Mouse (Mus musculus) limb, embryonic 12.5 days (tissue): ENCODE data around the gene Plvap. TPM values are rescaled to one million over a fixed set of nuclear protein-coding genes. Genes with fewer than 3 reads are reported as not detected.

Experiments
- ATAC-seq: fragments of 200-750 bp; cut with Nextera tagmentation; 2 replicates; pipeline ENCODE4 v1.8.0; 2017; ENCODE audit warnings: low read depth, moderate TSS enrichment; ENCODE audit not compliant: insufficient number of reproducible peaks, insufficient read depth, low FRiP score, low TSS enrichment
- H3K27ac ChIP-seq: fragments of 300-500 bp; sonication (generic); 2 replicates; pipeline ENCODE4 v1.5.1; 2016; ENCODE audit warnings: mild to moderate bottlenecking, moderate library complexity
- H3K27me3 ChIP-seq: fragments of 300-500 bp; sonication (generic); 2 replicates; pipeline ENCODE4 v1.6.1; 2016; ENCODE audit warnings: mild to moderate bottlenecking, moderate library complexity
- H3K36me3 ChIP-seq: fragments of 300-500 bp; sonication (generic); 2 replicates; pipeline ENCODE4 v1.6.1; 2016; ENCODE audit warnings: mild to moderate bottlenecking, moderate library complexity
- H3K4me1 ChIP-seq: fragments of 300-500 bp; sonication (generic); replicated peaks from 2 replicates; pipeline ENCODE4 v1.6.1; 2016
- H3K4me2 ChIP-seq: fragments of 300-500 bp; sonication (generic); 2 replicates; pipeline ENCODE4 v1.6.1; 2016; ENCODE audit warnings: mild to moderate bottlenecking, moderate library complexity
- H3K4me3 ChIP-seq: fragments of 300-500 bp; sonication (generic); replicated peaks from 2 replicates; pipeline ENCODE4 v1.5.1; 2016; ENCODE audit warnings: mild to moderate bottlenecking
- H3K9ac ChIP-seq: fragments of 300-500 bp; sonication (generic); replicated peaks from 2 replicates; pipeline ENCODE4 v1.6.1; 2016; ENCODE audit warnings: mild to moderate bottlenecking, moderate library complexity
- H3K9me3 ChIP-seq: fragments of 300-500 bp; sonication (generic); 2 replicates; pipeline ENCODE4 v1.6.1; 2016; ENCODE audit warnings: mild to moderate bottlenecking, moderate library complexity
- WGBS: fragments of 180-500 bp; shearing (Covaris S2); methylation state at CpG from one replicate; pipeline ENCODE4 v1.1.7; 2016; 5-methylcytosine and 5-hydroxymethylcytosine counted together
- polyA plus RNA-seq: library from polyadenylated mRNA; unstranded; fragments of >200 nt; fragmentation: Nextera tagmentation; extraction: Ambion mirVana; gene quantifications from 2 replicates; pipeline ENCODE4 v1.2.1, GENCODE M21; 2016

Plvap gene
- polyA plus RNA-seq, 1 experiment from 2014 or later = 62.5 TPM

GRCm38 (mm10) chr8:71504349-71504748, 7.2 kb downstream of the Plvap start:
- no peak for ATAC-seq
- peaks cover 42% of the 10 kb centered on the region for H3K27me3 ChIP-seq
- WGBS = 78% methylated on average over 4 of the region's 4 CpGs

GRCm38 (mm10) chr8:71498816-71499690, 12.5 kb downstream of the Plvap start:
- peak overlapping the region; percentile 74; the same call in 1 of the 2 replicates for H3K27ac ChIP-seq
- peaks cover 3% of the 10 kb centered on the region; the same call in 1 of the 2 replicates for H3K36me3 ChIP-seq
- no peaks in the 10 kb centered on the region for H3K27me3 ChIP-seq
- ATAC-seq = no peak
- peak overlapping the region; percentile 38 for H3K4me2 ChIP-seq
- 0 out of 2 replicates have a peak overlapping the region, but pooled peaks have one; percentile 19 for H3K9ac ChIP-seq
- H3K4me3 ChIP-seq = no peak overlapping the region
- whole genome bisulfite sequencing = 18% methylated on average over 16 of the region's 16 CpGs
- no peaks in the 10 kb centered on the region for H3K9me3 ChIP-seq
- peaks cover 27% of the 10 kb centered on the region for H3K4me1 ChIP-seq

More at GRCm38 (mm10) chr8:71504349-71504748, 7.2 kb downstream of the Plvap start:
- no peak overlapping the region for H3K4me2 ChIP-seq
- no peaks in the 10 kb centered on the region for H3K36me3 ChIP-seq
- H3K9ac ChIP-seq = no peak overlapping the region
- H3K9me3 ChIP-seq = no peaks in the 10 kb centered on the region
- no peak overlapping the region for H3K27ac ChIP-seq
- no peak overlapping the region for H3K4me3 ChIP-seq
- peaks cover 8% of the 10 kb centered on the region for H3K4me1 ChIP-seq

GRCm38 (mm10) chr8:71497881-71498501, 13.6 kb downstream of the Plvap start:
- H3K9me3 ChIP-seq = no peaks in the 10 kb centered on the region
- H3K4me1 ChIP-seq = peaks cover 27% of the 10 kb centered on the region
- H3K36me3 ChIP-seq = peaks cover 11% of the 10 kb centered on the region; the same call in 1 of the 2 replicates
- no peak overlapping the region for H3K4me3 ChIP-seq
- ATAC-seq = no peak
- no peaks in the 10 kb centered on the region for H3K27me3 ChIP-seq
- H3K9ac ChIP-seq = 0 out of 2 replicates have a peak overlapping the region, but pooled peaks have one; percentile 23
- H3K4me2 ChIP-seq = peak overlapping the region; percentile 38
- H3K27ac ChIP-seq = peak overlapping the region; percentile 74
- 19% methylated on average over 15 of the region's 15 CpGs for WGBS

GRCm38 (mm10) chr8:71497077-71497645, 14.4 kb downstream of the Plvap start:
- H3K4me1 ChIP-seq = peaks cover 27% of the 10 kb centered on the region
- no peak overlapping the region; the same call in 1 of the 2 replicates for H3K9ac ChIP-seq
- 80% methylated on average over 1 of the region's 1 CpGs for WGBS
- no peak for ATAC-seq
- no peak overlapping the region for H3K4me2 ChIP-seq
- no peaks in the 10 kb centered on the region for H3K9me3 ChIP-seq
- peaks cover 19% of the 10 kb centered on the region for H3K36me3 ChIP-seq
- H3K4me3 ChIP-seq = no peak overlapping the region
- H3K27me3 ChIP-seq = no peaks in the 10 kb centered on the region
- H3K27ac ChIP-seq = no peak overlapping the region

- 33% methylated on average over 11 of the region's 11 CpGs for WGBS
- no peak overlapping the region for H3K4me2 ChIP-seq
- H3K9me3 ChIP-seq = no peaks in the 10 kb centered on the region
- no peak overlapping the region for H3K27ac ChIP-seq
- peaks cover 26% of the 10 kb centered on the region for H3K36me3 ChIP-seq
- H3K4me3 ChIP-seq = no peak overlapping the region
- no peaks in the 10 kb centered on the region for H3K27me3 ChIP-seq
- peaks cover 27% of the 10 kb centered on the region for H3K4me1 ChIP-seq
- ATAC-seq = no peak
- H3K9ac ChIP-seq = no peak overlapping the region
These were observed 15.1 kb downstream of the Plvap start for GRCm38 (mm10) chr8:71496481-71496880.

GRCm38 (mm10) chr8:71495811-71496210, 15.7 kb downstream of the Plvap start:
- H3K9me3 ChIP-seq = no peaks in the 10 kb centered on the region
- no peak overlapping the region for H3K4me3 ChIP-seq
- H3K4me2 ChIP-seq = no peak overlapping the region
- H3K9ac ChIP-seq = no peak overlapping the region
- no peak for ATAC-seq
- H3K27ac ChIP-seq = no peak overlapping the region
- H3K4me1 ChIP-seq = peaks cover 27% of the 10 kb centered on the region
- H3K27me3 ChIP-seq = no peaks in the 10 kb centered on the region
- 92% methylated on average over 5 of the region's 5 CpGs for WGBS
- H3K36me3 ChIP-seq = peaks cover 33% of the 10 kb centered on the region

GRCm38 (mm10) chr8:71495039-71495438, 16.5 kb downstream of the Plvap start:
- Histone ChIP-seq H3K4me1 (peaks cover 28% of the 10 kb centered on the region), H3K36me3 (peaks cover 40% of the 10 kb centered on the region), H3K9ac (no peak overlapping the region), H3K4me2 (no peak overlapping the region), H3K27me3 (no peaks in the 10 kb centered on the region), H3K27ac (no peak overlapping the region), H3K9me3 (no peaks in the 10 kb centered on the region), H3K4me3 (no peak overlapping the region)
- WGBS = 23% methylated on average over 16 of the region's 16 CpGs
- peak; percentile 61 for ATAC-seq

- H3K9ac ChIP-seq = peak overlapping the region; percentile 83
- H3K4me3 ChIP-seq = peak overlapping the region; percentile 71
- H3K27ac ChIP-seq = peak overlapping the region; percentile 93
- peaks cover 45% of the 10 kb centered on the region for H3K36me3 ChIP-seq
- H3K27me3 ChIP-seq = no peaks in the 10 kb centered on the region
- H3K4me1 ChIP-seq = peaks cover 28% of the 10 kb centered on the region
- no peaks in the 10 kb centered on the region for H3K9me3 ChIP-seq
- 0% methylated on average over 22 of the region's 22 CpGs for WGBS
- peak overlapping the region; percentile 99 for H3K4me2 ChIP-seq
- peak; percentile 46 for ATAC-seq
These were observed 23.1 kb downstream of the Plvap start for GRCm38 (mm10) chr8:71488454-71488853.

- ATAC-seq = peak; percentile 32; the same call in 1 of the 2 replicates
- Histone ChIP-seq H3K36me3 (peaks cover 45% of the 10 kb centered on the region), H3K4me3 (peak within 1 kb of the TSS; percentile 71), H3K4me2 (peak within 1 kb of the TSS; percentile 99), H3K4me1 (peaks cover 28% of the 10 kb centered on the region), H3K27ac (peak within 1 kb of the TSS; percentile 93), H3K27me3 (no peaks in the 10 kb centered on the region), H3K9me3 (no peaks in the 10 kb centered on the region), H3K9ac (peak within 1 kb of the TSS; percentile 83)
- WGBS = under 1% methylated on average over 33 of the region's 33 CpGs
These were observed 23.7 kb downstream of the Plvap start, which contains the start of gene Gtpbp3 for GRCm38 (mm10) chr8:71487691-71488445. Gtpbp3 (plus strand) TSS chr8:71488103.

GRCm38 (mm10) chr8:71486136-71486529, 25.4 kb downstream of the Plvap start:
- H3K9me3 ChIP-seq = no peaks in the 10 kb centered on the region
- no peaks in the 10 kb centered on the region for H3K27me3 ChIP-seq
- peaks cover 28% of the 10 kb centered on the region for H3K4me1 ChIP-seq
- H3K4me3 ChIP-seq = peak overlapping the region; percentile 83
- H3K36me3 ChIP-seq = peaks cover 45% of the 10 kb centered on the region
- no peak overlapping the region; the same call in 1 of the 2 replicates for H3K9ac ChIP-seq
- H3K27ac ChIP-seq = peak overlapping the region; percentile 81
- WGBS = 22% methylated on average over 7 of the region's 7 CpGs
- ATAC-seq = no peak
- peak overlapping the region; percentile 84 for H3K4me2 ChIP-seq
